Mouse (Mus musculus) mature B cell (primary cell): ENCODE results near the gene Gm15737.

Source experiments
- in situ Hi-C: fragments of 300-500 bp; cut with MboI; formaldehyde crosslinking; loops from 2 replicates; pipeline ENCODE4 v1.14.3; 2019

The Gm15737 gene

GRCm38 (mm10) chr6:92875340-92875739, 6.2 kb downstream of the Gm15737 start:
- in situ Hi-C loops, result no loop called here

GRCm38 (mm10) chr6:92876121-92876520, 7.0 kb downstream of the Gm15737 start:
- in situ Hi-C loops, result no loop called here

- in situ Hi-C loops, result no loop called here
These were observed 8.1 kb downstream of the Gm15737 start for GRCm38 (mm10) chr6:92877236-92877635.

DNA sequence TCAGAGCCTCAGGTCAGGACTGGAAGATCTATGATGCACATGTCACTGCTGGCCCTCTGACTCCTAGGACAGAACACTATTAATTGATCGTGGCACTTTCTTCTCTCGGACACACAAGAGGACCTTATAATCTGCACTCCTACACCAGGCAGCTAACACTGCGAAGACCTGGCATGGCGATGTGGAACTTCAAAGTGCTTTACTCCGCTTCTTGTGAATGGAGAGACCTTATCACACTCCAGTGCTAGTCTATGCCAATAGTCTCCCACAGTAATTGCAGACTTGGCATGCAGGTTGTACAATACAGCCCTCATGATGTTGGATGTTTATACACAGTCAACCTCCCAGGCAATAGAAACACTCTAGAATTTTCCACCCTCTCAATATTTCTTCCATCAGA, 9.6 kb downstream of the Gm15737 start:
- in situ Hi-C loops, result no loop called here

DNA sequence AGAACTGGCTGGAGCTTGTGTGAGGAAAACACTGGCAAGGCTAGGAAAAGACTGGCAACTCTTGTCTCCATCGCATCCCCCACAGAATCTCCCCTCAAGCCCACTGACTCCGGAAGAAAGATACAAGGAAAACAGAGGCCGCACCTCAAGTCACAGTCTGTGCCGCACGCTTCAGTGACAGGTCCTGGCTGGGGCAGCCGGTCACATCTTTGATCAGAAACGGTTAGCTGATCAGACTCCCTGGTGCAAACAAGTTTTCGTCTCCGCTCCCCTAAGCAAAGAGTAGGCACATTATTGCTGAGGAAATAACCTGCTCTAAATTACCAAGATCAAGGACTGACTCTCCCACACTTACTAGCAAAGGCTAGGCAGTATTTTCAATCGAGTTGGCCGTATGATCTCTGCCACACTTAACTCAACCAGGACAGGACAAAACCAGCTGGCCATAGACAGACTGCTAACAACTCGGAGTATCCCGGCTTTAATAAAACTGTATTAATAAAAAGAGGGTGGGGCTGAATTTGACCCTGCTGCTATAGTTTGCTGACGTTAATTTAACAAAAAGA, 10.6 kb downstream of the Gm15737 start:
- in situ Hi-C loops, result no loop called here

DNA sequence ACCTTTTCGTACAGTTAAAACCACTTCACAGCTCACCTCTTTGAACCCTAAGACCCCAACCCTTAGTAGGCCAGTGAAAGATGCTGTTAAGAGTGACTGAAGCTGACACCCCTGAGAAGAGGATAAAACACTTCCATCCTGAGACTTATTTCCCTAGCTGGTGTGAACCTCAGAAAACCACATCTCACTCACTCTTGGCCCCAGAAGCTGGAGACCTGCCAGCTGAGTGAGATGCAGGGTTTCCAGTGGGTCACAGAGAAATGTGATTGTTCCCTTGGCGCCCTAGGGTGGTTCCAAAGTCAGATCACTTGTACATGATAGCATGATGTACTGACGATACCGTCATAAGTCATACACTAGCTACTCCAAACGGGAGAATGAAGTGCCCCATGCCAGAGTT, 13.3 kb downstream of the Gm15737 start:
- in situ Hi-C loops, result no loop called here

- in situ Hi-C loops, result no loop called here
These were observed 14.2 kb downstream of the Gm15737 start for GRCm38 (mm10) chr6:92883131-92883900.

DNA sequence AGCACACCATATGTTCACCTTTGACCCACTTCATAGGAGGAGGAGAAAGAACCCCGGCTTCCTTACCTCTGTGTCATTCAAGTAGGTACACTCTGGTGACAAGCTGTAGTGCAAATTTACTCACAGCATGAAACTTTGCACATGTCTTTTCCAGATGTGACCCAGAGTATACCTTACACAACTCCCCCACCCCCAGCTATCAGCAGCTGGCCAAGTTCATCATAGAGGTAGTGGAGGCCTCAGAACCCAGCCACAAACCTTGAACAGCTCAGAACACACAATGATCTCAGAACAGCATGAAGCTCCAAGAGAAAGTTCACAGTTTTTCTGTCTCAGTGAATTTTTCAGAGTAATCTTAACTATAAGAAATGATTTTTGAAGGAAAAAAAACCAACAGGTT, 22.4 kb downstream of the Gm15737 start:
- in situ Hi-C loops, result no loop called here

- in situ Hi-C loops, result no loop called here
These were observed 34.9 kb downstream of the Gm15737 start for GRCm38 (mm10) chr6:92904037-92904436.

GRCm38 (mm10) chr6:92904491-92904890, 35.3 kb downstream of the Gm15737 start:
- in situ Hi-C loops, result no loop called here

- in situ Hi-C loops, result no loop called here
These were observed 36.8 kb downstream of the Gm15737 start for GRCm38 (mm10) chr6:92905922-92906321.

GRCm38 (mm10) chr6:92909361-92909760, 40.2 kb downstream of the Gm15737 start:
- in situ Hi-C loops, result no loop called here

DNA sequence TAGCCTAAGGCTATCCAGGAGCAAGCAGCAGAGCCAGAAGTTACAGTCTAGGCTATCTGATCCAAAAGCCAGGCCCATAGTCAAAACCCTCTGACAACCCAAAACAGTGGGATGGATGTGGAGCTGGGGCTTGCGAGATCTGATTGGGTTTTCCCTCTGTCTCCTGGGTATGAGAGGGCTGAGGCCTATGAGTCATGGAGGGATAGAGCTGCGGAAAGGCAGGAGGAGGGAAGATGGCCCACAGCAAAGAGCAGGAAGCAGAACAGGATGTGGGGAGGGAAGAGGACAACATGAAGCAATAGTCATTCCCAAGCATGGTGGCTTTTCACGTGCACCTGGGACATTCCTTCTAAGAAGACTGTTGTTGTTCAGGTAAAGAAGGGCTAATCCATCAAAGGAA, 41.5 kb downstream of the Gm15737 start:
- in situ Hi-C loops, result no loop called here

DNA sequence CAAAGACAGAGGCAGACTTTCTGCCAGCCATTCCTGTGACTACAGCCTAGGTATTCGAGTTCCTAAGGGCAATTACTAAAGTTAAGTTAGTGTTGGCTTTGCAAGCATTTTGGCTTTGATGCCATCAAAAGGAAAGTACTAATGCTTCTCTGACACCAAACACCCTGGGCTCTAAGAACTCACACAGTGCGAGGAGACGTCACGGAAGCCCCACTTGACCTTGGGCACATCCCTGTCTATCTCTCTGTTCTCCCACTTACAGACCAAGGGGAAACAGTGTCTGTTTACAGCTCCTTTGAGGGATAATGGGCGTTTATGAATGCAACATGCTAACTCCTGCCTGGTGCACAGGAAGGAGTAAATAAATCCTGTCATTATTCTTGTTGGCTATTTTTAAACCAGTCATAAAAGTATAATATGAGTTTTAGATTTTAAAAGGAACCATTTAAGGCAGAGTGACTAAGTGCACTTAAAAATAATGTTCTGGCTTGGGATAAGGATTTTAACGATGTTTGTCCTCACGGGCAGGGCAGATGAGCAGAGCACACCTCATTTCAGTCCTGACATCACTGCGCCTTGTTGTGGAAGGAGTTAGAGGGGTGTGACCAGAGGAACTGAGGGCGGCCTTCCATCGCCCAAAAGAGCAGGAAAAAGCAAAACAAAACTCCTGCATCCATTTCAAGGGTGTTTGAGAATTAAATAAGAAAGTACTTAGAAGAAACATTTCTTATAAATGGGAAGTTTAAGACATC, 52.0 kb downstream of the Gm15737 start:
- in situ Hi-C loops, result no loop called here

DNA sequence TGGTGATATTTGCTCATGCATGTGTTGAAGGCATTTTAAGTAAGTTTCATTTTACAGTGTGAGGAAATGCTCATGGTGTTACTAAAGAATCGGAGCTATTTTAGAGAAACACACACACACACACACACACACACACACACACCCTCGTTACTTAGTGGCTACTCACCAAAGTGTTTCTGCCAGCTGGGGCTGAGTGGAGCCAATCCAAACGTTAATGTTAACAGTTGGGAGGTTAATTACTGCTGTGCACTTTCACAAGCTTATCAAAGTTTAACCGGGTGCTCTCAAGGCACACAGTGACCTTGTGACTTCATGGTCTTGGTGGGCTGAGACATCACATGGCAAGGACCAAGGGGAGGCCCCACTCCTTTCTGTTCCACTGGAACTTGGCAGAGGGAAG, 52.7 kb downstream of the Gm15737 start:
- in situ Hi-C loops, result no loop called here

DNA sequence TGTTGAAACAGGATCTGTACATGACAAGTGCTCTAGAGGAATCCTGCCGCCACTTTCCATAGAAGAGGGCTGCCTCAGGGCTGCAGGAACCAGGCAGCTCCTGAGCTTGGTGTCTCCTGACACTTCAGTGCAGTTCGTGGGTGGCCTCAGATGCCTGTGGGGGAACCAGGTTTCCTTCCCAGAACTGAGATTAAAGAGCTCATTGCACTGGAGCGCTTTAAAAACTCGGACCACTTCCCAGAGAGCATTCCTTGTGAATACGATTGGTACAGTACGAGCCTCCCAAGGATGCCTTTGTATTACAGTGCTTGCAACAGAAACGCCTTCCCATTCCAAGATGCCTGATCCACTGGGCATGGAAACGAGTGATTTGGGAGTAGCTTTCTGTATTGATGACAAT, 55.4 kb downstream of the Gm15737 start:
- in situ Hi-C loops, result no loop called here

DNA sequence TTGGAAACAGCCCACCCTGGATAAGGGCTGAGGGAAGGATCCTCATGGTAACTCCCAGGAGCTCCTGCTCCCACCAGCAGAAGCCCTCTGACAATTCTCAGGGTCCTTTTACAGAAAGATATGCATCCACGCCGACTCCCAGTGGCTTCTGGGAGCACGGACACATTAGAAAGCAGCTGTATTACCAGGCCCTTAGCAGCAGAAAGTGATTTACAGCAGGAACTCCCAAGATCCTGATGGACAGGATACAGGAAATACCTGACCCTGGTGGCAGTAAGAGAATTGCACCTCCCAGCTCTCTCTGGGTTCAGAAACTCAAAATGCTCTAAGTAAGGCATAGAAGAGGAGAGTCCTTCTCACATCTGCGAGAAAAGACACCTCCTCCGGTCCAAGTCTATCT, 59.1 kb downstream of the Gm15737 start:
- in situ Hi-C loops, result no loop called here
